Mouse (Mus musculus) c-Kit-negative CD71-positive TER-119-positive erythroid progenitor cells, embryonic 14.5 days (primary cell): Measurements from ENCODE around the gene Etnk2.

ENCODE experiments used
- DNase-seq: peaks from one replicate; pipeline ENCODE4 v3.0.0-alpha.2; 2013; ENCODE audit warnings: low read depth, low spot score

Etnk2 gene

DNA sequence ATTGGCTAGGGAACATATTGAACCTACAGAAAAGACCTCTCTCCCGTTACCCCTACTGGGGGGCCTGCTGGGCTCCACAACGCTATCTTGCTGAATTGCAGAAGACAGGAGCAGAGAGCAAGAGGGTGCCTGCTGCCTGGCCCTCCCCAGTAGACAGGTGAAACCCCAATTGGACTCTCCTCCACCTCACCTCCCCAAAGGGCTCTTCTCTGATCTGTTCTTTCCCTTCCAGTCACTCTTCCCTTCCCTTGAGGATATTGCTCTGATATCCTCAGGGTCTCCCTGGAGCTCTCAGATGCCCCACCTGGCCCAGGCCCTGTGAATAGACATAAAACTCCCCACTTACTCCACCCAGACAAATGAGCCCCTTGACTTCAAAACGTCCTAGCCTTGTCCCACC, 53.7 kb downstream of the Etnk2 start:
- DNase-seq: no peak

DNA sequence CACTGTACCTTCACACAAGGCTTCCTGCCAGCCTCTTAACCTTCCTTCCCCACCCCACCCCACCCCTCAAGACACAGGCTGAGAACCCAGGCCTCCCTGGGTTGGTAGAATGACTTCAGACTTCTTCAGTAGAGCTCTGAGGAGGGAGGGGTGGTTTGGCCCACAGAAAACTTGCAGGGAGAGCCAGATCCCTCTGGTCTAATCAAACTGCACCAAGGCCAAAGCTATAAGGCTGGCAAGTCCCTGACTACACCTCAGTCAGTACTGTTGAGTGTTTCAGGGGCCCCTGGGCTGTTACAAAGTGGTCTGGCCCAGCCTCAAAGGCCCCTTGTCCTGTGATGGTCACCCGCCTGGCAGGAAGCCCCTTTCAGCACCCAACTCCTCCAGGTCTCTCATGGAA, 54.2 kb downstream of the Etnk2 start:
- DNase-seq: no peak

DNA sequence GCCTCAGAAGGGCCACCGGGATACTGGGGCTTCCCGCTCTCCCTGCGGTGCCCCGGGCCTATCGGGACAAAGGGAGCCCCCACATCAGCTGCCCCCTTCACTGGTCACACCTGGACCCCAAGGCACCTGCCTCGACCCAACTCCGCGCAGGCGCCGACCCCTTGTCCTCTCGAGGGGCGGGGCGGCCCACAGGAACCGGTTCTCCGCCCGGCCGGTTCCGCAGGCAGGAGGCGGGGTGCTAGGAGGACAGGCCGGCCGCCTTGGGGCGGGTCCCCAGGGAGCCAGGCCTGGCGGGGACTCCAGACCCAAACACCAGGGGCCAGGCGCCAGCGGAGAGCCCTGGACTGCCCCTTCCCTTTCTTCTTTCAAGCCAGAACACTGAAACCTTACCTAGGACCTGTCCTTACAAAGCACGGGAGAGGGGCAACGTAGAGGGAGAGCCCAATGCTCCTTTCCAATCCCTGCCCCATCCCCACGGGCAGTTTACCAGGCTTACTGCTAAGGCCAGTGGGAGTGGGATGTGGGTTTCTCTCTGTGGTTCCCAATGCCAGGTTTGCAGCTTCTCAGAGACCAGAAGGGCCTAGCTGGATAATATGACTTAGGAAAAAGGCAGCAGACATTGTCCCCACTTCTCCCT, 54.9 kb downstream of the Etnk2 start:
- DNase-seq: no peak

DNA sequence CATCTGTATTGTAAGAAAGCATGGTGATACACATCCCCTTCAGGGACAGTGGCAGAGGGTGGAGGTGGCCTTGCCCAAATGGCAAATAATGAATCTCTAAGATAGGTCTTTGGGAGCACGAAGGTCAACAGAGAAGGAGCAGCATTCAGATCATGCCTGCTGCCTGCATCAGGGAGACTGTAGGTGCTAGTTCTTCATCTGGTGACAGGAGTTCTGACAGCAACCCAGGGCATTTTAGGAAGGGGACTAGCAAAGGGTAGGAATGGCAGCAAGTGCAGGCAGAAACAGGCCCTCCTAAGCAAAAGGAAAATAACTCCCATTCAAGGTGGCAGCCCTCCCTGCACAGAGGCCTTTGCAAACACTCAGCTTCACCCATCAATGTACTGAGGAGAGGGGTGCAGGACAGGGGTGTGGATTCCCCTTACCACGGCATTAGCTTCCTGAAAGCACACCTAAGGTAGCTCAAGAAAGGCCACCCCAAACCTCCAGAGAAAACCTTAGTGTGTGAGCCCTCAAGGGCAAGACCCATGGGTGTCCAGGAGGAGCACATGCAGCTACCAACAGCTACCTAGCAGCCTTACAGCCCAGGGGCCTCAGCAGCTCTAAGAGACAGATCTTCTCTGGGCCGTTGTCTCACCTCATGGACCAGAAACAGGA, 55.9 kb downstream of the Etnk2 start:
- no peak for DNase-seq

DNA sequence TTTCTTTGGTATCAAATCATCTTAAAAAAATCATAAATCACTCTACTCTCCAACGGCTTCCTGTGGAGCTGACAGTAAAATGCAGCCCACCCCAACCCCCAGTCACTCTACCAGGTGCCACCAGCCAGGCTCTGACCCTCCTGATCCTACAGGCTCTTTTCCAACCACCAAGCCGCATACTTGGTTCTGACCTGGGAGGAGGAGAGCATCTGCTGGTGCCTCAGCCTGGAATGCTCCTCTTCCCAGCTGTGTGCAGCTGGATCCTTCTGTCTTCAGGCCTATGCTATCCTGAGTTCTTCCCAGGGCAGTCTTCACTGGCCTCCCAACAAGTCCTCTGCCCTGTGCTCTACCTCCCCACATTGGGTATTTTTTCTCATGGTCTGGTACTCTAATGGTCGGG, 57.1 kb downstream of the Etnk2 start:
- no peak for DNase-seq

DNA sequence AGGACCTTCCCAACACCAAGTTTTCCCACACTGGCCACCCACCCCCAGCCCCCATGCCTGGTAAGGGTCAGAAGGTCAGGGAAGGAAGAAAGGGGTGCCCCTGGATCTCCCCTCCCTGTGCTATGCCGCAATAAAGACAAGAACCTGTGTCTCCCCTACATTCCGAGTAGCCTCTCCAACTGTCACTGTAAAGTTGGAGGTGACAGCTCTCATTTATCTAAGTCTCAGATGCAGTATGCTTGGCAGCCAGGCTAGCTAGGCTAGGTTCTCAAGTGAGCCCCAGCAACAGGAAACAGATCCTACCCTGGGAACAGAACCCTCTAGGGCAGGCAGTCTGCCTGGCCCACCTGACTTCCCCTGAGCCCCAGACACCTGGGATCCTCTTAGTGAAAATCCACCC, 57.7 kb downstream of the Etnk2 start:
- DNase-seq: no peak

DNA sequence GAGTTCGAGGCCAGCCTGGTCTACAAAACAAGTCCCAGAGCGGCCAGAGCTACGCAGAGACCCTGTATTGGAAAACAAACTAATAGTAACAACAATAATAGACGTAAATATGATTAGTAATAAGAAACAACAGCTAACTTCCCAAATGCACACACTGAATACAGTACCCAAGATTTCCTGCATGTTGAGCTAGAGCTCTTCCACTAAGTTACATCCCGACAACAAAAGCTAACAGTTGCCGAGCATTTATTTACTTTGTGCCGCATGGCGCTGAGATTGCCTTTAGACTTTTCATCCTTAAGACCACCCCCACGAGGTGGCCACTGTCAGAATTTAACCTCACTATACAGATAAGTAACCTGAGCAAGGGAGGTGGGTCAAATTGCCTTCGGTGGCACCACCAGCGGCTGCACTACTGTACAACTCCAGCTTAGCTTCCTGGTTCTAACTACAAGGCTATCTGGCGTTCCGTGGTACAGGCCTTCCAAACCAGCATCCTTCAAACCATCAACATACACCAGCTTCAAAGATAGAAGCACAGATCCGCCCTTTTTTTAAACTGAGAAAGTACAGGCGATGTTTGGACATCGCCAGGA, 58.7 kb downstream of the Etnk2 start:
- no peak for DNase-seq

DNA sequence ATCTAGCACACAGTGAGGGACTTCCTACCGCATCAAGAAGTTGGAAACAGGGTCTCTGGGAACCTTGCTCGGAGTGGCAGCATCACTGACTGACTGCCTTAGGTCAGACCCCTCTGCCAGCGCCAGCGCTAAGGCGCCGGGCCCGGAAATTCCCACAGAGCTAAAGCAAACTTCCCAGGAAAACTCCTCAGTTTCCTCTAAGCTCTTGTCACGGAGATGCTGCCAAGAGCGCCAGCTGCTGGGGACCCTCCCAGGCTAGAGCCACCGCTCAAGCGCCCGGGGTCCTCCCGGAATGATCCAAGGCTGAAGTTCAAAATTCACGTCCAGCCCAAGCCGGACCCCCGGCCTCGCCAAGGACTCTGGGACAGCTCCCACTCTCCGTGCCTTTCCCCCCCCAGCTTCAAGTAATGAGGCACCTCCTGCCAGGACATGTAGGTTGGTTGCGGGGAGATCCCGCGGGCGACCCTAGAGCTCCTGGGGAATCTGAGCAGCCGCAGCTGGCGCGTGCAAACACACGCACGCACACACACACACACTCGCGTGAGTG, 59.3 kb downstream of the Etnk2 start:
- no peak for DNase-seq

DNA sequence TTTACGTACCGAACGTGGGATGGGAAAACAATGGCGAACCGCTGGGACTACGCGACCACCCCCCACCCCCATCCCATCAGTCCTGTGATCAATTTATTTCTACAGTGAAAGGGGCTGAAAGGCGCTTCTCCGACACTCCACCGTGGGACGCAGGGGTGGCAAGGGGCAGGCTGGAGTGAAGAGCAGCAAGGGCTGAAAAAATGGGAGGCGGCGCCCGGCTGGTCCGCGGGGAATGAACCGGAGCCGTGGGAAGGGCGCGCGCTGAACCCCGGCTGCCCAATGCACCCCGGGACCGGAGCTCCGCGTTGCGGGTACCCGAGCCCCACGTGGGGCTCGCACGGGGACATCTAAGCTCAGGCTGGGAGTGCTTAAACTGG, 59.8 kb downstream of the Etnk2 start:
- no peak for DNase-seq

DNA sequence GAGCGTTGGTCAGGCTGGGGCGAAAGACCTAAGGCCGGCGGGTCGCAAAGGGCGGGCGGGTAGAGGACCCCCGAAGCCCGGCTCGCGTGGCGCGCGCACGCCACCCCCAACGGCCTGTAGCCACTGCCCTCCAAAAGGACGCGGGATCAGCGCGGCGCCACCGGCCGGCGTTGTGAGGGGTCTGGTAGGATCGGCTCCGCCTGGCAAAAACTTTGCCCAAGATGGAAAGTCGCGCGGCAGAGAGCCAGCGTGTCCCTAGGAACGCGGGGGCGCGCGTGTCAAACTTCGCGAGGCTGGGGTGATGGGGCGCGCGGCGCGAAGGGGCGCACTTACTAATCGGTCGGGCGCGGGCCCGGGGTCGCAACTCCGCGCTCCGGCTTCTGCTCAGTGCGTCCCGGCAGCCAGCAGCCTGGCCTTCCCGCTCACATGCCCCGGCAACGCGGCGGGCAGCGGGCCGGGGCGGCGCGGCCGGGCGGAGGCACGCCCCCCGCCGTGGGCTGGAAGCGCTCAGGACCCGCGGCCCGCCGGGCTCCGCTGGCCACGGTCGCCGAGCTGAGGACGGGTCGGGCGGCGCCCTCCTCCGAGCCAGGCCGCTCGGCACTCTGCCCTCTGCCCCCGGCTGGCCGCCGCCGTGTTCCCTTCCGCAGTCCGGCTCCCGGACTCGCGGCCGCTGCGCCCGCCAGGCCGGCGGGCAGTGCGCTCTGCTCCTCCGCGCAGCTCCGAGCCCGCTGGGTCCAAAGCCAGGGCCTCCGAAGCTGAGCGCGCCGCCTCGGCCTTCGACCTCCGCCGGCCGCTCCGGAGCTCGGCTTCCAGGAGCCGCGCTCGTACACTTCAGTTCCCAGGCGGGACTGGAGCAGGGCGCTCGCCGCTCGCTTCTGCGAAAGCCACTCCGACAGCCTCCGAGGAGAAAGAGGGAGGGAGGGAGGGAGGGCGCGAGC, 60.4 kb downstream of the Etnk2 start, which contains the start of gene Sox13:
Sox13 (minus strand) TSS at position 835 of the 938 bp plus-strand sequence.
- no peak for DNase-seq

DNA sequence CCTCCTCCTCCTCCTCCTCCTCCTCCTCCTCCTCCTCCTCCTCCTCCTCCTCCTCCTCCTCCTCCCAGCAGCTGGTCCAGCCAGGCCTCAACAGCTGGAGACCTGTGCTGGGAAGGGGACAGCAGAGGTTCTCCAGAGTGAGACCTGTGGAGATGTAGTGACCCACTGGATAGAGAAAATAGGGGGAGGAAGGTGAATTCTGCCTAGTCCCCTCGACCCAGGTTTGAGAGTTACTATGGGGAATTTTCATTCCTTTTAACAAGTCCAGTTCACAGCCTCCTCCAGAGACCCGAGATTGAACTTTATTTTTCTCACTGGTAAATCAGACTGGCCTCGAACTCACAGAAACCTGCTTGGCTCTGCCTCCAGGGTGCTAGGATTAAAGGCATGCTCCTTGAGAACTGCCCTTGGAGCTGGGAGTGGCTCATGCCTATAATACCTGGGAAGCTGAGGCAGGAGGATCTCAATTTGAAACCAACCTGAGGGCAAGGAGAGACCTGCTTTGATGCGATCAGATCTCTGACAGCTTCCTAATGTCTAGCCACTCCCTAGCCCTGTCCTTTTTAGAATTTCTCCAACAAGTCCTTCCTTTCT, 61.3 kb downstream of the Etnk2 start:
- no peak for DNase-seq
